Mouse (Mus musculus): Measurements from ENCODE around the gene Slc25a15.

DNA sequence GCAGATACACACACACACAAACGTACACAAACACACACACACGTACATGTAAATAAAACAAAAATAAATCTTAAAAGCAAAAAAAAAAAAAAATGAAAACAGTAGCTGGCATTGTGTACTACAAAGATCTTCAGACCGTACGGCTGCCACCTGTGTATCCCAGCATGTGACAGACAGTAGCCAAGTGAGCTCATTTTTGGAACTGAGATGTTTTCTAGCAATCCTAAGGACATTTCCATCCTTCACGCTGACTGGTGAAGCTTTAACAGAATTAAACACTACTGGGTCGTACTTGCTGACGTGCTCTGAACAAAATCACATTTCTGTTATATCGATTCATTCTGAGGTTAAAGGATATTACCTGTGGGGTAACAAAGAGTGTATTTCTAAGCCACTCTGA lies 3.1 kb downstream of the Slc25a15 start:
- no peak for TF ChIP-seq EP300 (IDR thresholded peaks at IDR 0.05; ENCODE audit: insufficient read depth, low read depth, low read length)
- TF ChIP-seq CTCF (IDR thresholded peaks at IDR 0.05) = no peak
- no peak for TF ChIP-seq POLR2A (IDR thresholded peaks at IDR 0.05; ENCODE audit: insufficient read depth, low read depth, low read length)

Measured in heart, adult 2 months (tissue).